Mouse (Mus musculus): ENCODE measurements around the gene Lrba. TPM values are rescaled to one million over a fixed set of nuclear protein-coding genes. Genes with fewer than 3 reads are reported as not detected.

Gene Lrba
- total and polyA plus RNA-seq, 2 experiments from 2014 or later: 1.6 to 18.5 TPM

GRCm38 (mm10) chr3:86788711-86789110 lies 564.2 kb downstream of the Lrba start:
- no peak for ATAC-seq
- WGBS: 50% methylated on average over 6 of the region's 6 CpGs
- Histone ChIP-seq H3K4me1 (ENCODE audit: insufficient read depth) (peaks cover 4% of the 10 kb centered on the region; the same call in 1 of the 2 replicates), H3K36me3 (ENCODE audit: insufficient read depth) (peaks cover 65% of the 10 kb centered on the region), H3K9me3 (ENCODE audit: low read length) (no peaks in the 10 kb centered on the region), H3K4me2 (ENCODE audit: low read depth) (no peak overlapping the region), H3K27me3 (ENCODE audit: insufficient read depth, low read length) (no peaks in the 10 kb centered on the region), H3K27ac (ENCODE audit: low read depth, low read length) (peak overlapping the region; percentile 29; the same call in 1 of the 2 replicates), H3K9ac (no peak overlapping the region), H3K4me3 (ENCODE audit: low read depth, low read length) (no peak overlapping the region)
- peak; percentile 89 for DNase-seq
- peak; percentile 84 for TF ChIP-seq CTCF (IDR thresholded peaks at IDR 0.05; ENCODE audit: low read depth)

- ATAC-seq (no peak), DNase-seq (no peak)
- Histone ChIP-seq H3K27me3 (ENCODE audit: insufficient read depth, low read length) (no peaks in the 10 kb centered on the region), H3K4me1 (ENCODE audit: insufficient read depth) (peaks cover 4% of the 10 kb centered on the region; the same call in 1 of the 2 replicates), H3K9me3 (ENCODE audit: low read length) (no peaks in the 10 kb centered on the region), H3K9ac (no peak overlapping the region), H3K4me2 (ENCODE audit: low read depth) (no peak overlapping the region), H3K4me3 (ENCODE audit: low read depth, low read length) (no peak overlapping the region), H3K36me3 (ENCODE audit: insufficient read depth) (peaks cover 68% of the 10 kb centered on the region), H3K27ac (ENCODE audit: low read depth, low read length) (no peak overlapping the region)
- 56% methylated on average over 5 of the region's 5 CpGs for WGBS
- no peak for TF ChIP-seq CTCF (IDR thresholded peaks at IDR 0.05; ENCODE audit: low read depth)
Observed at GRCm38 (mm10) chr3:86789752-86790151, 565.3 kb downstream of the Lrba start.

GRCm38 (mm10) chr3:86793264-86793663 lies 568.8 kb downstream of the Lrba start:
- TF ChIP-seq CTCF (IDR thresholded peaks at IDR 0.05; ENCODE audit: low read depth): no peak
- peaks cover 72% of the 10 kb centered on the region for H3K36me3 ChIP-seq (ENCODE audit: insufficient read depth)
- DNase-seq: no peak

GRCm38 (mm10) chr3:86793720-86794191 lies 569.3 kb downstream of the Lrba start:
- H3K4me2 ChIP-seq (ENCODE audit: low read depth): no peak overlapping the region
- H3K27me3 ChIP-seq (ENCODE audit: insufficient read depth, low read length): no peaks in the 10 kb centered on the region
- no peak overlapping the region for H3K4me3 ChIP-seq (ENCODE audit: low read depth, low read length)
- H3K36me3 ChIP-seq (ENCODE audit: insufficient read depth): peaks cover 75% of the 10 kb centered on the region
- ATAC-seq (peak; percentile 15; the same call in 1 of the 2 replicates), DNase-seq (no peak)
- no peak for TF ChIP-seq CTCF (IDR thresholded peaks at IDR 0.05; ENCODE audit: low read depth)
- WGBS: 25% methylated on average over 1 of the region's 1 CpGs
- H3K4me1 ChIP-seq (ENCODE audit: insufficient read depth): no peaks in the 10 kb centered on the region
- H3K27ac ChIP-seq (ENCODE audit: low read depth, low read length): no peak overlapping the region
- H3K9me3 ChIP-seq (ENCODE audit: low read length): no peaks in the 10 kb centered on the region
- H3K9ac ChIP-seq: no peak overlapping the region

More at GRCm38 (mm10) chr3:86793264-86793663, 568.8 kb downstream of the Lrba start:
- Histone ChIP-seq H3K9ac (no peak overlapping the region), H3K9me3 (ENCODE audit: low read length) (no peaks in the 10 kb centered on the region), H3K4me3 (ENCODE audit: low read depth, low read length) (no peak overlapping the region), H3K4me1 (ENCODE audit: insufficient read depth) (no peaks in the 10 kb centered on the region), H3K27ac (ENCODE audit: low read depth, low read length) (no peak overlapping the region), H3K27me3 (ENCODE audit: insufficient read depth, low read length) (no peaks in the 10 kb centered on the region), H3K4me2 (ENCODE audit: low read depth) (no peak overlapping the region)
- ATAC-seq: no peak
- 79% methylated on average over 4 of the region's 4 CpGs for WGBS

GRCm38 (mm10) chr3:86796716-86797115 lies 572.2 kb downstream of the Lrba start:
- Histone ChIP-seq H3K27me3 (ENCODE audit: insufficient read depth, low read length) (no peaks in the 10 kb centered on the region), H3K9ac (no peak overlapping the region), H3K9me3 (ENCODE audit: low read length) (no peaks in the 10 kb centered on the region), H3K4me1 (ENCODE audit: insufficient read depth) (no peaks in the 10 kb centered on the region), H3K36me3 (ENCODE audit: insufficient read depth) (peaks cover 63% of the 10 kb centered on the region), H3K4me3 (ENCODE audit: low read depth, low read length) (no peak overlapping the region), H3K4me2 (ENCODE audit: low read depth) (no peak overlapping the region), H3K27ac (ENCODE audit: low read depth, low read length) (no peak overlapping the region)
- TF ChIP-seq CTCF (IDR thresholded peaks at IDR 0.05; ENCODE audit: low read depth): peak; percentile 68
- ATAC-seq (no peak), DNase-seq (no peak)
- WGBS: 47% methylated on average over 6 of the region's 6 CpGs

- Histone ChIP-seq H3K36me3 (ENCODE audit: insufficient read depth) (peaks cover 55% of the 10 kb centered on the region), H3K4me1 (ENCODE audit: insufficient read depth) (no peaks in the 10 kb centered on the region), H3K9me3 (ENCODE audit: low read length) (no peaks in the 10 kb centered on the region), H3K4me2 (ENCODE audit: low read depth) (no peak overlapping the region), H3K9ac (no peak overlapping the region), H3K27ac (ENCODE audit: low read depth, low read length) (no peak overlapping the region), H3K27me3 (ENCODE audit: insufficient read depth, low read length) (no peaks in the 10 kb centered on the region), H3K4me3 (ENCODE audit: low read depth, low read length) (no peak overlapping the region)
- TF ChIP-seq CTCF (IDR thresholded peaks at IDR 0.05; ENCODE audit: low read depth): no peak
- no peak for ATAC-seq
- no peak for DNase-seq
- 84% methylated on average over 13 of the region's 13 CpGs for WGBS
Observed at GRCm38 (mm10) chr3:86797871-86798460, 573.5 kb downstream of the Lrba start.

- Histone ChIP-seq H3K9me3 (ENCODE audit: low read length) (no peaks in the 10 kb centered on the region), H3K4me3 (ENCODE audit: low read depth, low read length) (no peak overlapping the region), H3K4me2 (ENCODE audit: low read depth) (no peak overlapping the region), H3K27ac (ENCODE audit: low read depth, low read length) (no peak overlapping the region), H3K36me3 (ENCODE audit: insufficient read depth) (peaks cover 48% of the 10 kb centered on the region), H3K4me1 (ENCODE audit: insufficient read depth) (peaks cover 3% of the 10 kb centered on the region; the same call in 1 of the 2 replicates), H3K9ac (no peak overlapping the region), H3K27me3 (ENCODE audit: insufficient read depth, low read length) (no peaks in the 10 kb centered on the region)
- no peak for TF ChIP-seq CTCF (IDR thresholded peaks at IDR 0.05; ENCODE audit: low read depth)
- 96% methylated on average over 9 of the region's 9 CpGs for WGBS
- no peak for DNase-seq
- no peak for ATAC-seq
Observed at GRCm38 (mm10) chr3:86799041-86799440, 574.6 kb downstream of the Lrba start.

All from forebrain, postnatal 0 days (tissue).